Mouse (Mus musculus): ENCODE results near the gene Tbc1d5. TPM values are rescaled to one million over a fixed set of nuclear protein-coding genes. Genes with fewer than 3 reads are reported as not detected.

The Tbc1d5 gene
- 12.3 and 17.7 TPM in 2 replicates for polyA plus RNA-seq (2012; rRNA removed; ENCODE audit: low replicate concordance)

DNA sequence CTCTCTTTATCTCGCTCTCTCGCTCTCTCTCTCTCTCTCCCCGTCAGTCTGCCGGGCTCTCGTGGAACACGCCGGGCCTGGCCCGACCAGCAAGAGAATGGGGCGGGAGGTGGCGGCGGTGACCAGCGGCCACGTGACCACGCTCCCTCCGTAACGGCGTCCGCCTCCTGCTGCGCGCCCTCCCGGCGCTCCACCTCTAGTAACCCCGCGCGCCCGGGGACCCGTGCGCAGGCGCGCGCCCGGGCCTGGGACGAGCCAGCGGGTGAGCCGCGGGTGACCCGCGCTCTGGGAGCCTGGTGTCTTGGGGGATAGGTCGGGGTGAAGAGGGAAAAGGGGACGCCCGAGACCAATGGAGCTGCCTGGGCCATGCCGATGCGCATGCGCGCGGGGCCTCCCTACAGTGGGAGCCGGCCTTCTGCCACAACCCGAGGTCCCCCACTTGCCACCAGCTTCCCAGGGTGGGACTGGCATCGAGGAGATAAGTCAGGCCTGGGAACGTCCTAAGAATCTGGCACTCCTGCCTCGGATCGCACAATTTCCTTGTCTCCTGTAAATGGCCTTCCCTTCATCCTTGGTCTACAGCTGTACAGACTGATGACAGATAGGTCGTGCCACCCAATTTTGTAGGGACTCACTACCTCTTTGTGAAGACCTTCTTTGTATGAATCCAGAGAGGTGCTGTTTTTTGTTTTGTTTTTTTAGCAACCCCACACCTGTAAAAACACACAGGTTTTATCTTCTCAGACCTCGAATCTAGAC, at the start of gene Tbc1d5:
TSS of gene Tbc1d5 (minus strand) at position 158 of the 759 bp plus-strand sequence.

